Comparison of ENCODE assay signal across 8 mouse cellular contexts in the genomic region with DNA sequence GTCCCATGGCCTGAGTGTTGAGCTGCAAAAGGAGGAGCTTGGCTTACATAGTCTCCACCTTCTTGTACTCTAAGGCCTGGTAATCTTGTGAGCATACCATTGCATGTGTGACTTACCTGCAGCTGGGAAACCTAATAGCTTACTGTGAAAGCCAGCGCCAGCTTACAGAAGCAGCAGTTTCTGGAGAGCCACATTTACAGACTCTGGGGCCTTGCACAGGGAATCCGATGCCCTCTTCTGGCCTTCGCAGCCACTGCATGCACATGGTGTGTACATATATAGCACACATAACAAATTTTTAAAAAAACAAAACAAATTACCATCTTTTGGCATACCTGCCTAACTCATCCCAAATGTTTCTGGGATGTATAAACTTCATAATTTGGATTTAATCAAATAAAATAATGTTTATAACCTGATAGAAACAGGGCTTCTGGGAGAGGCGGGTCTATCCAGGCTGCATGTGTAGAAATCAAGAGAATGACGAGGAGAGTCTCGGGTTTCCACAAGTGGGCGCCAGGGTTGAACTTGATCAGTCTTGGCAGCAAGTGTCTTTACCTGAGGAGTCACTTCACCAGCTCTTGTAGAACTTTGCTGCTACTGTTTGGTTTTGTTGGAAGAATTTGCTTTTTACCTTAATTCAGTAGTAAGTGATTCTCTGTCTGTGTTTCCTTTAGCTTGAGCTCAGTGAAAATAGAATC. TPM values are rescaled to one million over a fixed set of nuclear protein-coding genes. Genes with fewer than 3 reads are reported as not detected.
A peak's percentile ranks its signal among the peaks of the same experiment; 100 is the strongest.
DNase-seq lines count a peak whose midpoint lies in the region; ATAC-seq lines count a peak whose summit lies in the region.

No protein-coding gene starts in this region.

- H3K36me3 ChIP-seq in midbrain, embryonic 10.5 days: peaks cover 97% of the 10 kb centered on the region
- H3K36me3 ChIP-seq in midbrain, embryonic 16.5 days (ENCODE audit: control insufficient read depth, insufficient read depth, low read length): peaks cover 6% of the 10 kb centered on the region; the same call in 1 of the 2 replicates
- H3K36me3 ChIP-seq in liver, embryonic 12.5 days: peaks cover 100% of the 10 kb centered on the region

- no peak overlapping the region for H3K9ac ChIP-seq in midbrain, embryonic 16.5 days (ENCODE audit: low read depth, low read length)
- no peak overlapping the region for H3K9ac ChIP-seq in liver, embryonic 12.5 days

- ATAC-seq in midbrain, embryonic 16.5 days: no peak
- peak; percentile 63 for ATAC-seq in liver, embryonic 12.5 days

- H3K27ac ChIP-seq in midbrain, embryonic 10.5 days (replicated peaks): no peak overlapping the region
- no peak overlapping the region for H3K27ac ChIP-seq in midbrain, embryonic 16.5 days (ENCODE audit: low read length)
- peak overlapping the region; percentile 28; the same call in 1 of the 2 replicates for H3K27ac ChIP-seq in liver, embryonic 12.5 days

- H3K4me3 ChIP-seq in midbrain, embryonic 10.5 days: no peak overlapping the region
- no peak overlapping the region for H3K4me3 ChIP-seq in midbrain, embryonic 16.5 days (ENCODE audit: low read depth, low read length)
- H3K4me3 ChIP-seq in liver, embryonic 12.5 days: no peak overlapping the region

- H3K27me3 ChIP-seq in midbrain, embryonic 10.5 days (ENCODE audit: low read depth, poor library complexity, severe bottlenecking): no peaks in the 10 kb centered on the region
- H3K27me3 ChIP-seq in midbrain, embryonic 16.5 days (ENCODE audit: control insufficient read depth, insufficient read depth, low read depth, low read length): no peaks in the 10 kb centered on the region
- H3K27me3 ChIP-seq in liver, embryonic 12.5 days (replicated peaks): no peaks in the 10 kb centered on the region

- no peaks in the 10 kb centered on the region for H3K9me3 ChIP-seq in midbrain, embryonic 10.5 days (replicated peaks)
- H3K9me3 ChIP-seq in midbrain, embryonic 16.5 days (replicated peaks; ENCODE audit: control insufficient read depth, low read length, poor library complexity, severe bottlenecking): no peaks in the 10 kb centered on the region
- H3K9me3 ChIP-seq in liver, embryonic 12.5 days (replicated peaks): no peaks in the 10 kb centered on the region

- no peak overlapping the region for H3K4me2 ChIP-seq in midbrain, embryonic 16.5 days (ENCODE audit: low read length)
- no peak overlapping the region for H3K4me2 ChIP-seq in liver, embryonic 12.5 days

- DNase-seq in cerebellum, postnatal 10 days: peak; percentile 69
- DNase-seq in cerebellum, adult 9-11 months: no peak
- DNase-seq in midbrain, embryonic 10.5 days (ENCODE audit: low spot score): peak; percentile 35
- peak; percentile 34 for DNase-seq in embryo, embryonic 9.5 days (ENCODE audit: extremely low spot score)
- peak; percentile 64 to 79 for DNase-seq in spleen, postnatal 4 days (ENCODE audit: low spot score in 2 of 2)
- no peak for DNase-seq in cerebellum, adult 11 months

- H3K4me1 ChIP-seq in midbrain, embryonic 10.5 days: no peaks in the 10 kb centered on the region
- no peaks in the 10 kb centered on the region for H3K4me1 ChIP-seq in midbrain, embryonic 16.5 days (ENCODE audit: control insufficient read depth, insufficient read depth, low read length)
- H3K4me1 ChIP-seq in liver, embryonic 12.5 days: peaks cover 53% of the 10 kb centered on the region

- WGBS in midbrain, embryonic 10.5 days: 89% methylated on average over 7 of the region's 7 CpGs
- WGBS in midbrain, embryonic 16.5 days: 85% methylated on average over 7 of the region's 7 CpGs
- 83% methylated on average over 7 of the region's 7 CpGs for WGBS in liver, embryonic 12.5 days (ENCODE audit: insufficient replicate concordance)

RNA-seq across cellular contexts. Expression of a gene that starts 12.6 kb away (rescaled TPM):
- polyA plus RNA-seq in midbrain, embryonic 10.5 days (2016; fragmentation: Nextera tagmentation; extraction: Ambion mirVana): 345 and 414 TPM in 2 replicates
- 62.6 and 70.0 TPM in 2 replicates for polyA plus RNA-seq in midbrain, embryonic 16.5 days (2015; fragmentation: Nextera tagmentation; extraction: Ambion mirVana)
- polyA plus RNA-seq in liver, embryonic 12.5 days (2016; fragmentation: Nextera tagmentation; extraction: Ambion mirVana): 669 and 722 TPM in 2 replicates

RNA-seq across cellular contexts. Expression of a gene that starts 25.8 kb away (rescaled TPM):
- polyA plus RNA-seq in midbrain, embryonic 10.5 days (2016; fragmentation: Nextera tagmentation; extraction: Ambion mirVana): 77.1 and 80.6 TPM in 2 replicates
- 66.9 and 71.7 TPM in 2 replicates for polyA plus RNA-seq in midbrain, embryonic 16.5 days (2015; fragmentation: Nextera tagmentation; extraction: Ambion mirVana)
- 75.7 and 78.4 TPM in 2 replicates for polyA plus RNA-seq in liver, embryonic 12.5 days (2016; fragmentation: Nextera tagmentation; extraction: Ambion mirVana)

RNA-seq across cellular contexts. Expression of a gene that starts 50.0 kb away (rescaled TPM):
- 13.4 and 14.5 TPM in 2 replicates for polyA plus RNA-seq in midbrain, embryonic 10.5 days (2016; fragmentation: Nextera tagmentation; extraction: Ambion mirVana)
- not detected in 2 replicates for polyA plus RNA-seq in midbrain, embryonic 16.5 days (2015; fragmentation: Nextera tagmentation; extraction: Ambion mirVana)
- 425 and 445 TPM in 2 replicates for polyA plus RNA-seq in liver, embryonic 12.5 days (2016; fragmentation: Nextera tagmentation; extraction: Ambion mirVana)

Comparison
In these comparisons a context has a peak if more than half of its experiments do, and no peak if none do; other contexts are left out.
1. DNase-seq: peak in cerebellum, postnatal 10 days (2 of 2), midbrain, embryonic 10.5 days (single experiment), embryo, embryonic 9.5 days (single experiment) and spleen, postnatal 4 days (2 of 2); none in cerebellum, adult 9-11 months (single experiment) and cerebellum, adult 11 months (single experiment).
2. RNA of a gene that starts 50.0 kb away (polyA plus RNA-seq): 425 to 445 TPM in liver, embryonic 12.5 days; 13.4 to 14.5 TPM in midbrain, embryonic 10.5 days and not detected in midbrain, embryonic 16.5 days; every median in the first group is over 10 times any median in the second.